Mouse (Mus musculus) small intestine, adult 2 months (tissue): ENCODE data around the gene Wnt9b.

ENCODE experiments used
- CTCF ChIP-seq: fragments of 200-500 bp; IDR thresholded peaks from 2 replicates; pipeline ENCODE4 v1.5.1; 2012; ENCODE audit warnings: low read depth, mild to moderate bottlenecking, control low read depth, inconsistent platforms, low read length, moderate library complexity, mixed read lengths; ENCODE audit not compliant: insufficient replicate concordance, insufficient read length; ENCODE audit errors: extremely low read depth
- POLR2A ChIP-seq: fragments of 200-500 bp; IDR thresholded peaks from 2 replicates; pipeline ENCODE4 v1.6.1; 2012; ENCODE audit warnings: low read depth, mild to moderate bottlenecking, control low read depth, inconsistent platforms, low read length, moderate library complexity

DNA sequence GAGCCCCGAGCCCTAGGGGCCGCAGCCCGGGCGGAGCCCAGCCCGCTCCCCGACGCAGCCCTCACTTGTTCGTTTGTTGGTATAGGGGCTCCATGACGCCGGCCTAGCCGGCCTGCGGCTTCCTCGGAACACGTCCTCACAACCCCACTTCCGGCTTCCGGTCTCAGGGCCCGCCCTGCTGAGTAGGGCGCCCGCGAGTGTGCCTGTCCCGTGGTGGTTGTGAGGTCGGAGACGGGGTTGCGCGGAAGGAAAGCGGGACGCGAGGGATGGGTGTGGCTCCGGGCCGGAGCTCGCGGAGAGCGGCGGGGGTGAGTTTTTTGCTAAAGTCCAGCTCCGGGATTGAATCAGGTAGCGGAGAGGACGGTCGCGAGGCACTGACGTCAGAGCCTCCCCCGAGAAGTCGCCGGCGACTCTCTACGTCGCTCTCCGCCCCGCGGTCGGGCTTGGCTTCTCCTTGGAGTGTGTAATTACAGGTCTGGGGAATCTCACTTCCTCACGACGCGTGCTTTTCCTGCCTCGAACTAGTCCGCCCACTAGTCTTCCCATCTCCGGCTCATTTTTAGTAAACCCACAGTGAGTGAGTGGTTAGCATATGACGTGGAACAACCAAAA is 52.0 kb downstream of the Wnt9b start, which contains the start of gene Gosr2:
- no peak for TF ChIP-seq CTCF
- peak; percentile 85 for TF ChIP-seq POLR2A
